Mouse (Mus musculus): Measurements from ENCODE around the gene Slc2a8. TPM values are rescaled to one million over a fixed set of nuclear protein-coding genes. Genes with fewer than 3 reads are reported as not detected.
A peak's percentile ranks its signal among the peaks of the same experiment; 100 is the strongest.

The Slc2a8 gene
- polyA plus RNA-seq, 1 experiment = 13.5 TPM

- no peaks in the 10 kb centered on the region for H3K27me3 ChIP-seq (ENCODE audit: control insufficient read depth, insufficient read depth, insufficient read length)
- peaks cover 26% of the 10 kb centered on the region for H3K36me3 ChIP-seq (ENCODE audit: control insufficient read depth, insufficient read depth)
- H3K4me2 ChIP-seq (ENCODE audit: low read depth) = peak overlapping the region; percentile 90
- peak overlapping the region; percentile 96 for H3K4me3 ChIP-seq
- peaks cover 28% of the 10 kb centered on the region for H3K79me2 ChIP-seq (ENCODE audit: control insufficient read depth, insufficient read depth)
- peak overlapping the region; percentile 52 for H3ac ChIP-seq (ENCODE audit: control insufficient read depth, insufficient read length)
- TF ChIP-seq TCF3 (IDR thresholded peaks at IDR 0.05; ENCODE audit: insufficient read length, low read depth) (no peak), USF1 (IDR thresholded peaks at IDR 0.05; ENCODE audit: low read depth) (no peak), SRF (IDR thresholded peaks at IDR 0.05; ENCODE audit: control insufficient read depth, insufficient read length, low read depth) (no peak), TCF12 (IDR thresholded peaks at IDR 0.05; ENCODE audit: insufficient read depth, poor library complexity, severe bottlenecking) (no peak), CEBPB (IDR thresholded peaks at IDR 0.05; ENCODE audit: insufficient read depth, poor library complexity, severe bottlenecking) (no peak)
Measured at GRCm38 (mm10) chr2:32962062-32962874, 19.6 kb downstream of the Slc2a8 start.

DNA sequence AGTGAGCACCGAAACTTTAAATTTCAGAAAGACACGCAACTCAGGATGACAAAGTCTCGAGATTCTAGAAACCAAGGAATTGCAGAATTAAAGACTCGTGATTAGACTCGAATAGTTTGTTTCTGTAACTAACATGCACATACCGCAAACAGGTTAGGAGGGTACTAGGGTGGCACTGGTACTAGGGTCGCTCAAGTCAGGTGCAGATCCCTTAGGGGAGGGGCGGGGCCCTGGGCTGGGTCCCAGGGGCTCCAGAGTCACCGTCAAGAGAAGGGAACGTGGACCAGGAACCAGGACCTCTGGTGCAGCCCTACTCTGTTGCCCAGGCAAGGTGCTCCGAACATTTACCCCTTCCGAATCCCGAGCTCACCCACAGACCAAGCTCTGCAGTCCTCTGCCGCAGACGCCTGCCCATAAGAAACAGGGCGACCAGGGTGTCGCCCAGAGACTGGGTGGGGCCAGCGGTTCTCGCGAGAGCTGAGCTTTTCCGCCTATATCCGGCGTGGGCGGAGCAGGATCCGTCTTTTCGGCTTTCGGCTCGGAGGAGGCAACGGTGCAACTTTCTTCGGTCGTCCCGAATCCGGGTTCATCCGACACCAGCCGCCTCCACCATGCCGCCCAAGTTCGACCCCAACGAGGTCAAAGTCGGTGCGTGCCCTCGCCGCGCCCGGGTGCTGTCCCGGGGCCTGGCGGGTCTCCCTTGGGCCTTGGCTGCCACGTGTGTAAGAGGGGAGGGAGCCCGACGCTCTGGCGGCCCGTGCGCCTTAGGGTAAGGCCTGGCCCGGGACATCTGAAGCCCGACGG, 20.5 kb downstream of the Slc2a8 start, which contains the start of the genes Rpl12 and Lrsam1:
Gene Rpl12 (plus strand): TSS at position 368 of the 804 bp plus-strand sequence.
Gene Lrsam1 (minus strand): TSS at position 423 of the 804 bp plus-strand sequence.
- H3K79me2 ChIP-seq (ENCODE audit: control insufficient read depth, insufficient read depth) = peaks cover 28% of the 10 kb centered on the region
- peak within 1 kb of the TSS; percentile 52 for H3ac ChIP-seq (ENCODE audit: control insufficient read depth, insufficient read length)
- TF ChIP-seq MYOG (IDR thresholded peaks at IDR 0.05; ENCODE audit: control insufficient read depth in 1 of 3, insufficient read depth in 1 of 3, insufficient read length in 2 of 3, low read depth in 2 of 3) (no peak), MYOD1 (IDR thresholded peaks at IDR 0.05; ENCODE audit: control insufficient read depth in 1 of 3, insufficient read length in 2 of 3, low read depth in 2 of 3) (no peak), CEBPB (IDR thresholded peaks at IDR 0.05; ENCODE audit: insufficient read depth, poor library complexity, severe bottlenecking) (no peak), E2F4 (IDR thresholded peaks at IDR 0.05; ENCODE audit: insufficient read depth) (no peak), USF1 (IDR thresholded peaks at IDR 0.05; ENCODE audit: low read depth) (no peak), MAX (IDR thresholded peaks at IDR 0.05; ENCODE audit: low read depth) (peak; percentile 81), POLR2A (IDR thresholded peaks at IDR 0.05; ENCODE audit: insufficient read length, low read depth) (peak; percentile 82), REST (IDR thresholded peaks at IDR 0.05; ENCODE audit: insufficient read depth, insufficient read length) (no peak), TCF12 (IDR thresholded peaks at IDR 0.05; ENCODE audit: insufficient read depth, poor library complexity, severe bottlenecking) (no peak), TCF3 (IDR thresholded peaks at IDR 0.05; ENCODE audit: insufficient read length, low read depth) (no peak), SRF (IDR thresholded peaks at IDR 0.05; ENCODE audit: control insufficient read depth, insufficient read length, low read depth) (no peak), POLR2AphosphoS2 (IDR thresholded peaks at IDR 0.05; ENCODE audit: insufficient read length, low read depth) (peak; percentile 93)
- H3K4me3 ChIP-seq = peak within 1 kb of the TSS; percentile 96
- H3K36me3 ChIP-seq (ENCODE audit: control insufficient read depth, insufficient read depth) = peaks cover 26% of the 10 kb centered on the region
- H3K4me2 ChIP-seq (ENCODE audit: low read depth) = peak within 1 kb of the TSS; percentile 98
- H3K27me3 ChIP-seq (ENCODE audit: control insufficient read depth, insufficient read depth, insufficient read length) = no peaks in the 10 kb centered on the region

GRCm38 (mm10) chr2:32960273-32960672, 21.6 kb downstream of the Slc2a8 start:
- H3K36me3 ChIP-seq (ENCODE audit: control insufficient read depth, insufficient read depth) = peaks cover 26% of the 10 kb centered on the region
- no peaks in the 10 kb centered on the region for H3K27me3 ChIP-seq (ENCODE audit: control insufficient read depth, insufficient read depth, insufficient read length)
- TF ChIP-seq MAX (IDR thresholded peaks at IDR 0.05; ENCODE audit: low read depth) (no peak), MYOD1 (IDR thresholded peaks at IDR 0.05; ENCODE audit: control insufficient read depth in 1 of 3, insufficient read length in 2 of 3, low read depth in 2 of 3) (no peak), TCF12 (IDR thresholded peaks at IDR 0.05; ENCODE audit: insufficient read depth, poor library complexity, severe bottlenecking) (no peak), POLR2AphosphoS2 (IDR thresholded peaks at IDR 0.05; ENCODE audit: insufficient read length, low read depth) (no peak), TCF3 (IDR thresholded peaks at IDR 0.05; ENCODE audit: insufficient read length, low read depth) (no peak), E2F4 (IDR thresholded peaks at IDR 0.05; ENCODE audit: insufficient read depth) (no peak), SRF (IDR thresholded peaks at IDR 0.05; ENCODE audit: control insufficient read depth, insufficient read length, low read depth) (no peak), POLR2A (IDR thresholded peaks at IDR 0.05; ENCODE audit: insufficient read length, low read depth) (no peak)
- peak overlapping the region; percentile 98 for H3K4me2 ChIP-seq (ENCODE audit: low read depth)
- peak overlapping the region; percentile 96 for H3K4me3 ChIP-seq
- peaks cover 28% of the 10 kb centered on the region for H3K79me2 ChIP-seq (ENCODE audit: control insufficient read depth, insufficient read depth)
- H3ac ChIP-seq (ENCODE audit: control insufficient read depth, insufficient read length) = no peak overlapping the region

DNA sequence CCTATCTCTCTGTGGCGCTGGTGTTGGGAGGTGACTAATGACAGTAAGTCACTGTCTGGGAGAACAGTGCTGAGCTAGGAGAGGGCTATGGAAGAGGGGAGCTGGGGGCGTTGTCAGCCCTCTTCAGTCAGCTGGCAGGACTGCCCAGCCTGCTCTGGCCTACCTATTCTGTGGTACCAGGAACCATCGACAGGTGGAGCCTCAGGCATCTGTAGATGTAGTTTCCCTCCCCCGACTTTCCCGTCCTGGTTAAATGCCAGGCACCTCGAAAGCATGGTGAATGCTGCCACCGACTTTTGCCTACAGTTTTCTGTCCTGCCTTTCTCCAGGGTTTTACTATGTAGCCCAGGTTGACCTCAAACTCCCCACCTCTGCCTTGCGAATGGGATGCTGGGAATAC, 24.5 kb downstream of the Slc2a8 start:
- Histone ChIP-seq H3K79me2 (ENCODE audit: control insufficient read depth, insufficient read depth) (peaks cover 8% of the 10 kb centered on the region), H3K4me3 (no peak overlapping the region), H3K36me3 (ENCODE audit: control insufficient read depth, insufficient read depth) (peaks cover 3% of the 10 kb centered on the region), H3K27me3 (ENCODE audit: control insufficient read depth, insufficient read depth, insufficient read length) (no peaks in the 10 kb centered on the region), H3K4me2 (ENCODE audit: low read depth) (no peak overlapping the region), H3ac (ENCODE audit: control insufficient read depth, insufficient read length) (no peak overlapping the region)
- TF ChIP-seq POLR2A (IDR thresholded peaks at IDR 0.05; ENCODE audit: insufficient read length, low read depth) = no peak
- no peak for TF ChIP-seq TCF12 (IDR thresholded peaks at IDR 0.05; ENCODE audit: insufficient read depth, poor library complexity, severe bottlenecking)
- no peak for TF ChIP-seq REST (IDR thresholded peaks at IDR 0.05; ENCODE audit: insufficient read depth, insufficient read length)
- TF ChIP-seq MYOD1 (IDR thresholded peaks at IDR 0.05; ENCODE audit: control insufficient read depth in 1 of 3, insufficient read length in 2 of 3, low read depth in 2 of 3) = no peak
- TF ChIP-seq USF1 (IDR thresholded peaks at IDR 0.05; ENCODE audit: low read depth) = no peak
- no peak for TF ChIP-seq CEBPB (IDR thresholded peaks at IDR 0.05; ENCODE audit: insufficient read depth, poor library complexity, severe bottlenecking)
- TF ChIP-seq E2F4 (IDR thresholded peaks at IDR 0.05; ENCODE audit: insufficient read depth) = no peak
- TF ChIP-seq POLR2AphosphoS2 (IDR thresholded peaks at IDR 0.05; ENCODE audit: insufficient read length, low read depth) = no peak
- no peak for TF ChIP-seq SRF (IDR thresholded peaks at IDR 0.05; ENCODE audit: control insufficient read depth, insufficient read length, low read depth)
- no peak for TF ChIP-seq MAX (IDR thresholded peaks at IDR 0.05; ENCODE audit: low read depth)
- no peak for TF ChIP-seq TCF3 (IDR thresholded peaks at IDR 0.05; ENCODE audit: insufficient read length, low read depth)
